Mouse (Mus musculus) megakaryocyte-erythroid progenitor cell, adult 5 weeks (primary cell): ENCODE results near the gene Pih1d1. TPM values are rescaled to one million over a fixed set of nuclear protein-coding genes. Genes with fewer than 3 reads are reported as not detected.

Experiments
- polyA plus RNA-seq: library from polyadenylated mRNA; stranded (reverse); fragments of >175 nt; gene quantifications from 2 replicates; pipeline ENCODE4 v1.2.3, GENCODE M21; 2012

Pih1d1 gene
- polyA plus RNA-seq, result 67.8 and 81.0 TPM in 2 replicates

DNA sequence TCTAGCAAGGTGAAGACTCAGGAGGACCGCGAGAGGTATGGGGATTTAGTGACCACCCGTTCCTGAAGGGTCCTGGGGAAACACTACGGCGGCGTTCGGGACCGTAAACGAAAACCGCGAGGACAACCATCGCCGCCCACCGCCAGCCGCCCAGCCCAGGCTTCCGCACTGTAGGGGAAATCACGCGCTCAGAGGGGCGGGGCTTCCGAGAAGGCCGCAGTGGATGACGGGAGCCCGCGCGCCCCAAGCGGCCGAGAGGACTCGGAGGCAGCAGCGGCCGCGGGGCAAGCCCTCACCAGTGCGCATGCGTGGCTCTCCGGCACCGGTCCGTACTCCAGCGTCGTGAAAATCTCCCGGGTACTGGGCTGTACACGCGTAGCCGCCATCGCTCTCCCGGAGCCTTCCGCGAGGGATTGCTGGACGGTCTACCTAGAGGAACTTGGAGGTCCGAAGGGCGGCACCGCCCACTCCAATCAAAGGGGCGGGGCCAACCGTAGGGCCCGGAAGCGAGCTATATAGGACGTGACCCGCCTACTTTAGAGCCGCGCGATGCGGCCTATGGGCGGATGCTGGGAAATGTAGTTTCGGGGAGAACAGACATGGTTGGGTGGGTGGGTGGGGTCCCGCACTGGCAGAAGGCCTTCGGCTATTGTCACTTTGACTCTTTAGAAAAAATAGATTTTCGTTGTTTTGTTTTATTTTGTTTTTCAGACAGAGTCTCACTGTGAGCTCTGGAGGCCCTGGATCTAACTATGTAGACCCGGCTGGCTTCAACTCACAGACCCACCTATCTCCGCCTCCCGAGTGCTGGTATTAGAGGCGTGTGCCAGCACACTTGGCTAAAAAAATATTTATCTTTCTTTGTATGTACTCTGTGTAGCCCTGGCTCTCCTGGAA is at the start of gene Pih1d1, which contains the start of gene Aldh16a1:
Gene Pih1d1, plus strand, starts transcription at position 208 of the 897 bp plus-strand sequence.
Gene Aldh16a1, minus strand, starts transcription at position 489 of the 897 bp plus-strand sequence.

DNA sequence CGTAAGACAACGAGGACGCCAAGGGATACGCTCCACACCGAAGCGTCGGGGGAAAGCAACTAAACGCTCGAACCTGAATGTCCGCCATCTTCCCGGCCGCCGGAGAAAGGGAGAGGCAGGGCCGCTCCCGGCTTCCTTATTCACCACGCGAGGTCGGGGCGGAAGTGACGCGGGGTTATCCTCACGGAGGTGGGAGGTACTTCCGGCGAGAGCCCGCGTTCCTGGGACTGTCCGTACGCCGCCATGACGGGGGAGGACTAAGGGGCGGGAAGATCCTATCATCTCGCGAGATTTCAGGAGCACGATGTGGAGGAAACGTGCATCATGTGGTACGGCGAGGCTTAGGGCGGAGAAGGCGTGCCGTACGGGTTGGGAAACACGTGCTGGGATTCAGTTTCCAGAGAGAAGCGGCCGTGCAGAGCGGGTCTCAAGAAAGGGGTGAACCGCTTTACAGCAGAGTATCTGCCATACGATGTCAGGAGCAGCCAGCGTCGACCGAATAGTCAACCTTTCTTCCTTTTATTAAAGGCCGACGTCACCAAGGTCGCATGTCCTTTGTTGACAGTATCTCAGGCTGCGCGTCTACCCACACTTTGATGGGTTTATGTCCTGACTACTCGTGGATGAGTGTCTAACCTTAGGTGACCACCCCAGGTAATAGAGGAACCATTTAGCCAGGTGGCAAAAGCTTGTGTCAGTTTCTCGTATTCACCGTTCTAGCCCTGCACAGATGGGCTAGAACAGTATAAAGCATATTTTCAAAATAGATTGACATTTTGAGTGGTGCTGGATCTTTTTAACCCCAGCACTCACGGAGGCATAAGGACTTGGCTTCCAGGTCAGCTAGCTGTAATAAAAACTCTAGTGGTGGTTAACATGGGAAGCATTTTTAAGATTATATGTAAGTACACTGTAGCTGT is 29.6 kb upstream of the Pih1d1 start, which contains the start of gene Rps11:
Gene Rps11, minus strand, starts transcription at position 216 of the 920 bp plus-strand sequence.

DNA sequence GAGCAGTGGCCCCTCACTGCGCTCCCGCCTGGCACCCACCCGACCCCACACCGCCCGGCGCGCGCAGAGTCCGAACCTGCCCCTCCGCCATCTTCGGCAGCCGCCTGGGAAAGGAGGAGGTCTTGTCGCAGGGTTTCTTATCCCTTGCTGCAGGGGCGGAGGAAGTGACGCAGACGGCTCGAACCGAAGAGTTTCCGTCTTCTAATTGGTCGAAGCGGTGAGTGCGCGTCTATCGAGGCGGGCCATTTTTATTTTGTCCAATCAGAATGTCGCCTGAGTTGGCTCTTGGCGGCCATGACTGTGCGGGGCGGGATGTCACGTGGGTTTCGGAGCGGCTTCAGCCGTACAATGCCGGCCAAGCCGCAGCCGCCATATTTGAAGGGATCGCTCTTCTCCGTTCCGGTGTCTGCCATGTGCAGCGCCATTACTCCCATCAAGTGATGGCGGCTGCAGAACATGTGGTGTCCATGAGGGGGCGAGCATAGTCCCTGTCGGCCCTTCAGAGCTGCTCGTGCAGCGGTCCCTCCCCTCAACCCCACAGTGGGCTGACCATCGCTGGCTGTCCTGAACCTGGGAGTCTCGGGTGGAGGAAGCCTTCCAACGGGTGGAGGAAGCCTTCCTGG is 25.4 kb upstream of the Pih1d1 start, which contains the start of gene Rpl13a:
Gene Rpl13a, minus strand, starts transcription at position 138 of the 623 bp plus-strand sequence.

DNA sequence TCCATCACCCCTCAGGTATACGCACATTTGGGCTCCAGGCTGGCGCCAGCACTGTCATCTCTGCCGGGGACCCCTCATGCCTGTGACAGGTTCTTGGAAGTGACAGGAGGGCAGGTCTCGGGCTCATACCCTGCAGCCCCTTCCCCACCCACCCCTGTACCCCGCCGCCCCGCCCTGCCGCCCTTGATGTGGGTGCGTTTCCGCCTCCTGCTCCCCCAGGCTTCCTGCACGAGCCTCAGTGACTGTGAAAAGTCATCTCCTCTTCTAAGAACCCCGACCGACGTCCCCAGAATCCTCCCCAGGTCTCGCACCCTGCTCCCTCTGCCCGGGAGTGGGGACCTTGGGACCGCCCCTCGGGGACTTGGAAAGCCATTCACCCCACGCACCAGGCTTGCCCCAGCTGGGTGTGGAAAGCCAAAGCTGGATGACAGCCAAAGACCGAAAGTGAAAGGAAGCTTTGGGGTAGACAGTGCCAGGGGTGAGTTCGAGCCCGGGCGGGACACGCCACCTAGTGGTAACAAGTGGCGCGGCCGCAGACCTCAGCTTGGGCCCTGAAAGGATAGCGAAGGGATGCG is 18.0 kb upstream of the Pih1d1 start, which contains the start of the genes Gm45713 and Flt3l:
Gene Gm45713, minus strand, starts transcription at position 239 of the 575 bp plus-strand sequence.
Gene Flt3l, minus strand, starts transcription at position 440 of the 575 bp plus-strand sequence.

DNA sequence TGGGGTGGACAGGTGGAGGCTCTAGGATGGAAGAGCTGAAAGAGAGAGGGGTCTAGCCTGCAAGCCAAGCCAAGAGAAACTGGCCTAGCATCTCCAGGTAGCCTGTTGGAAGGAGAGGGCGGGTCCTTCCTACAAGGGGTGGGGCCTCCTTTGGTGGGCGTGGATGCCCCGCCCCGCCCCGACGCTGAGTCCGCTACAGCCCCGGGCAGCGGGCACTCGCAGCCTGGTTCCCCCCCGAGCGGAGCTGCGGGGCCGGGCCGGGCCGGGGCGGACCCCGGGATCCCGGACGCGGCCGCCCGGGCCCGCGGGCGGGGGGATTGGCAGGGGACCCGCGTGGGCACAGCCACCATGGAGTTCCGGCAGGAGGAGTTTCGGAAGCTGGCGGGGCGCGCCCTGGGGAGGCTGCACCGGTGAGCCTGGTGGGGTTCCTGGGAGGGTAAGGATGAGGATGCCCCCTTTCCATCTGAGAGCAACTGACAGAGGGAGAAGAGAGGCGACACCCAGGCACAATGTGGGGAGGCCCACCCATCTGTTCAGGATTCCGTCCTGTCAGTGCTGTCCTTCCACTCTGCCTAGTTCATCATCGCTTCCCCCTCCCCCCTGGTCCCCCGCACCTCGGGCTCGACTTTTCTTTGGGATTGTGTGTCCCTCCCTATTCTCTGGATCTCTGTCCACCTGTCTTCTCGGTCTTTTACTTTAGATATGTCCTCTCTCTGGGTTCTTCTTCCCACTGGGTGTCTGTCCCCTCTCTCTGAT is 9.8 kb downstream of the Pih1d1 start, which contains the start of gene Slc17a7:
Gene Slc17a7, plus strand, starts transcription at position 215 of the 756 bp plus-strand sequence.

DNA sequence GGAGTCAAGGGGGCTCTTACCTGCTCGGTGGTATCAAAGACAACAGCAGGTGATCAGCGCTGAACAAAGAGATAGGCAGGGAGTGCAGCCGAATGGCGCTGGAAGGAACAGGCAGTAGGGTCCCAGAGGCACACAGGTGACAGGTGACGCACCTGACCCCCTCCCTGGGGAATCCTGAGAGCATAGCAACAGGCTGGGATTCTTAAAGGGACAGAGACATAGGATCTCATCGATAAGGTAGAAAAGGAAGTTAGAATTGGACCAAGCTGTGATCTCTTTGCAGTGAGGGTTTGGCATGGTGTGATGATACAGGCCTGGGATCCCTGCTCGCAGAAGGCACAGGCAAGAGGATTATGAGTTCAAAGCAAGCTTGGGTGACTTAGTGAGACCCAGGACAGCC is 25.4 kb downstream of the Pih1d1 start, which contains the start of gene Gfy:
Gene Gfy, minus strand, starts transcription at position 101 of the 400 bp plus-strand sequence.

DNA sequence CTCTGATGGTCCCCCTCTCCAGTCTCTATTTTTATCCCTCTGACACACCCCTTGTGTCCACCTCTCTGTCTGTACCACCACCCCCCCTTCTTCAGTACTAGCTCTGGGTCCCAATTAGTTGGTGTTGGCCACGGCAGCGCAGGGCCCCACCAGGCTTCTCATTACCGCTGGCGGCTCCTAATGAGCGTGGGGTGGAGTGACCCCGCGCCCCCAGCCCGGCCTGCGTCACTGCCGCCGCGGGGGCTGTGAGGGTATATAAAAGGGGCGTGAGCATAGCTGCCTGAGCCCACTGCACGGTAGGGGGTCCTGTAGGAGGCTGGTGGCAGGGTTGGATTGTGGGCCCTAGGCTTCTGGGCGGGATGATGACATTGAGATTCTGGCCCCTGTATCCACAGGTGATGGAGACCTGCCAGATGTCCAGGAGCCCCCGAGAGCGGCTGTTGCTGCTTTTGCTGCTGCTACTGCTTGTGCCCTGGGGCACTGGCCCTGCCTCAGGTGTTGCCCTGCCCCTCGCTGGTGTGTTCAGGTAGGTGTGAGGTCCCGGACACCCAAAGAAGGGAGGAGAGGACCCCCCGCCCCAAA is 26.9 kb downstream of the Pih1d1 start, which contains the start of gene Pth2:
Gene Pth2, plus strand, starts transcription at position 100 of the 582 bp plus-strand sequence.

DNA sequence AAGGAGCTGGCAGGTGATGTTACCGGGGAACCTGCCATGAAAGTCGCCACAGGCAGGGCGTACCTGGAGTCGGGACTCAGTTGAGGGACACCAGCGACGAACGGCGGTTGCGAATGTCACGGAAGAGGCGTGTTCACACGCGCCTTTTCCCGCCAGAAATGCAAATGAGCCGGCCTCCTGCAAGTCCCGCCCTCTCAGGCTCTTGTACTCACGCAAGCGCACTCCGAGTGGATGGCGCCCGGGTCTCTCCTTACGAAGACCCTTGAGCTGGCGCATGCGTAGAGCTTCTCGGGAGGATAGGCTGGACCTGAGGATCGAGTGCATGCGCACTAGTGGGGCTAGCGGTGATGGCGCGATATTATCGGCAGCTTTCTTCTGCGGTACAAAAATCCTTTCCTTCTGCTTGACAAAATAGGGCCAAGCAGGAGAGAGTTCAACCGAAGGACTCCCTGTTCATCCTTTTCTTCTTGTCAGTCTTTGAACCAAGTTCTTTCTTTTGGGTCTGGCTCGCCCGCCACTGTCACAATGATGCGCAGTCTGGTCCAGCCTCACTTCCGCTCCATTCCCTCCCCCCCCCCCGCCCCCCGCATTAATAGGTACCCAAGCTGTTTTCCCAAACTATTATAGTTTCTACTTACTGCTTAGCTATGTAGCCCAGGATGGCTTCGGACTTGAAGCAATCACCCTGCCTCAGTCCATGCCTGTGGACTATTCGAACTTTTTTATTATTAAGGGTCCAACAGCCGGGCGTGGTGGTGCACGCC is 50.5 kb downstream of the Pih1d1 start, which contains the start of gene Ccdc155:
Gene Ccdc155, minus strand, starts transcription at position 513 of the 764 bp plus-strand sequence.

Other genes starting within 250 kb of the Pih1d1 start
- gene Ap2a1, start 224.8 kb upstream of the Pih1d1 start, polyA plus RNA-seq, result 121 TPM in 2 replicates
- 0.04 and 0.15 TPM in 2 replicates for gene Tsks, start 211.1 kb upstream of the Pih1d1 start, polyA plus RNA-seq
- 1.3 and 2.1 TPM in 2 replicates for gene Cpt1c, start 179.5 kb upstream of the Pih1d1 start, polyA plus RNA-seq
- 133 and 160 TPM in 2 replicates for gene Prmt1, start 167.7 kb upstream of the Pih1d1 start, polyA plus RNA-seq
- 112 and 119 TPM in 2 replicates for gene Irf3, start 156.7 kb upstream of the Pih1d1 start, polyA plus RNA-seq
- 131 and 163 TPM in 2 replicates for gene Bcl2l12, start 155.6 kb upstream of the Pih1d1 start, polyA plus RNA-seq
- 185 and 198 TPM in 2 replicates for gene Scaf1, start 137.9 kb upstream of the Pih1d1 start, polyA plus RNA-seq
- 4.0 TPM in 2 replicates for gene Rras, start 136.3 kb upstream of the Pih1d1 start, polyA plus RNA-seq
- gene Prr12, start 101.4 kb upstream of the Pih1d1 start, polyA plus RNA-seq, result 95.4 and 117 TPM in 2 replicates
- gene Nosip, start 91.9 kb upstream of the Pih1d1 start, polyA plus RNA-seq, result 144 and 165 TPM in 2 replicates
- 38.8 and 40.5 TPM in 2 replicates for gene Prrg2, start 91.6 kb upstream of the Pih1d1 start, polyA plus RNA-seq
- 36.5 and 65.0 TPM in 2 replicates for gene Rcn3, start 62.1 kb upstream of the Pih1d1 start, polyA plus RNA-seq
- gene Fcgrt, start 50.5 kb upstream of the Pih1d1 start, polyA plus RNA-seq, result 7.5 and 10.0 TPM in 2 replicates
- gene Rps11, start 29.9 kb upstream of the Pih1d1 start, polyA plus RNA-seq, result 210 and 224 TPM in 2 replicates
- gene Rpl13a, start 25.5 kb upstream of the Pih1d1 start, polyA plus RNA-seq, result 4,327 and 5,290 TPM in 2 replicates
- 0.12 and 0.16 TPM in 2 replicates for gene Gm45713, start 18.1 kb upstream of the Pih1d1 start, polyA plus RNA-seq
- gene Flt3l, start 17.9 kb upstream of the Pih1d1 start, polyA plus RNA-seq, result 15.4 and 21.4 TPM in 2 replicates
- 162 and 165 TPM in 2 replicates for gene Aldh16a1, start 281 bp downstream of the Pih1d1 start, polyA plus RNA-seq
- 0.11 and 0.15 TPM in 2 replicates for gene Slc17a7, start 9.6 kb downstream of the Pih1d1 start, polyA plus RNA-seq
- gene Gfy, start 25.3 kb downstream of the Pih1d1 start, polyA plus RNA-seq, result 0.16 and 0.29 TPM in 2 replicates
- gene Pth2, start 26.7 kb downstream of the Pih1d1 start, polyA plus RNA-seq, result not detected in 2 replicates
- gene Ccdc155, start 50.6 kb downstream of the Pih1d1 start, polyA plus RNA-seq, result 0.56 and 1.3 TPM in 2 replicates
- 14.7 and 21.4 TPM in 2 replicates for gene Dkkl1, start 57.8 kb downstream of the Pih1d1 start, polyA plus RNA-seq
- gene Tead2, start 61.5 kb downstream of the Pih1d1 start, polyA plus RNA-seq, result 0.82 and 2.2 TPM in 2 replicates
- gene Cd37, start 84.8 kb downstream of the Pih1d1 start, polyA plus RNA-seq, result 173 and 185 TPM in 2 replicates
- gene Slc6a16, start 86.8 kb downstream of the Pih1d1 start, polyA plus RNA-seq, result not detected in 2 replicates
- 0.09 TPM in 1 of 2 replicates, not detected in the other for gene Slc6a21, start 123.2 kb downstream of the Pih1d1 start, polyA plus RNA-seq
- gene Trpm4, start 179.5 kb downstream of the Pih1d1 start, polyA plus RNA-seq, result 3.3 and 5.4 TPM in 2 replicates
- gene Hrc, start 181.0 kb downstream of the Pih1d1 start, polyA plus RNA-seq, result not detected in 2 replicates
- 0.56 TPM in 2 replicates for gene Ppfia3, start 212.7 kb downstream of the Pih1d1 start, polyA plus RNA-seq
- gene Lin7b, start 216.3 kb downstream of the Pih1d1 start, polyA plus RNA-seq, result 2.3 and 2.6 TPM in 2 replicates
- gene Snrnp70, start 241.4 kb downstream of the Pih1d1 start, polyA plus RNA-seq, result 920 and 1,244 TPM in 2 replicates